Comparison of ENCODE assay signal across 8 mouse cellular contexts in genomic region chr2:174294457-174294856, GRCm38 (mm10). TPM values are rescaled to one million over a fixed set of nuclear protein-coding genes. Genes with fewer than 3 reads are reported as not detected.
A peak's percentile ranks its signal among the peaks of the same experiment; 100 is the strongest.
DNase-seq lines count a peak whose midpoint lies in the region; ATAC-seq and TF ChIP-seq lines count a peak whose summit lies in the region.

No protein-coding gene starts in this region.

- peaks cover 21% of the 10 kb centered on the region for H3K9me3 ChIP-seq in ES-Bruce4 (replicated peaks; ENCODE audit: control insufficient read depth, insufficient read depth, low read length, poor library complexity, severe bottlenecking)
- peaks cover 27% of the 10 kb centered on the region; the same call in 1 of the 2 replicates for H3K9me3 ChIP-seq in forebrain, postnatal 0 days (ENCODE audit: low read length)
- peaks cover 52% of the 10 kb centered on the region for H3K9me3 ChIP-seq in midbrain, embryonic 10.5 days (replicated peaks)

- 0 out of 2 replicates have a peak, but pooled peaks cover 2% of the 10 kb centered on the region for H3K27me3 ChIP-seq in ES-Bruce4 (ENCODE audit: control insufficient read depth, insufficient read depth, low read length, poor library complexity, severe bottlenecking)
- H3K27me3 ChIP-seq in forebrain, postnatal 0 days (ENCODE audit: insufficient read depth, low read length), result peaks cover 9% of the 10 kb centered on the region
- H3K27me3 ChIP-seq in midbrain, embryonic 10.5 days (ENCODE audit: low read depth, poor library complexity, severe bottlenecking), result peaks cover 27% of the 10 kb centered on the region

- H3K4me2 ChIP-seq in forebrain, postnatal 0 days (ENCODE audit: low read depth), result peak overlapping the region; percentile 54

- H3K36me3 ChIP-seq in ES-Bruce4 (ENCODE audit: control insufficient read depth, insufficient read depth, low read length, poor library complexity, severe bottlenecking), result peaks cover 6% of the 10 kb centered on the region
- H3K36me3 ChIP-seq in forebrain, postnatal 0 days (ENCODE audit: insufficient read depth), result no peaks in the 10 kb centered on the region
- peaks cover 75% of the 10 kb centered on the region for H3K36me3 ChIP-seq in midbrain, embryonic 10.5 days

- 61% methylated on average over 8 of the region's 8 CpGs for WGBS in forebrain, postnatal 0 days
- 53% methylated on average over 8 of the region's 8 CpGs for WGBS in midbrain, embryonic 10.5 days

- no peaks in the 10 kb centered on the region for H3K4me1 ChIP-seq in ES-Bruce4 (ENCODE audit: control insufficient read depth, insufficient read depth, low read length)
- 0 out of 2 replicates have a peak, but pooled peaks cover 3% of the 10 kb centered on the region for H3K4me1 ChIP-seq in forebrain, postnatal 0 days (ENCODE audit: insufficient read depth)
- peaks cover 61% of the 10 kb centered on the region for H3K4me1 ChIP-seq in midbrain, embryonic 10.5 days

- ATAC-seq in forebrain, postnatal 0 days, result peak; percentile 32; the same call in 1 of the 2 replicates
- ATAC-seq in granulocyte monocyte progenitor cell, adult 5-6 weeks (replicated peaks; ENCODE audit: poor library complexity, severe bottlenecking), result no peak

- TF ChIP-seq EP300 in ES-Bruce4 (IDR thresholded peaks at IDR 0.05; ENCODE audit: insufficient read depth, low read depth, low read length), result no peak

- H3K4me3 ChIP-seq in ES-Bruce4 (ENCODE audit: low read depth, low read length), result peak overlapping the region; percentile 74
- peak overlapping the region; percentile 57 for H3K4me3 ChIP-seq in forebrain, postnatal 0 days (ENCODE audit: low read depth, low read length)
- H3K4me3 ChIP-seq in midbrain, embryonic 10.5 days, result peak overlapping the region; percentile 72

- peak; percentile 29 to 54 for DNase-seq in cerebellum, postnatal 10 days
- DNase-seq in cerebellum, postnatal 14 days, result no peak
- peak; percentile 75 for DNase-seq in forebrain, postnatal 0 days
- peak; percentile 50 for DNase-seq in midbrain, embryonic 10.5 days (ENCODE audit: low spot score)
- no peak for DNase-seq in urinary bladder, postnatal 10 days (ENCODE audit: low spot score)
- no peak for DNase-seq in right cerebral cortex, postnatal 10 days (ENCODE audit: low spot score in 2 of 2)

- TF ChIP-seq POLR2A in ES-Bruce4 (IDR thresholded peaks at IDR 0.05; ENCODE audit: insufficient read depth, low read length), result no peak

- peak overlapping the region; percentile 44 for H3K27ac ChIP-seq in ES-Bruce4 (ENCODE audit: insufficient read depth, low read length)
- H3K27ac ChIP-seq in forebrain, postnatal 0 days (ENCODE audit: low read depth, low read length), result peak overlapping the region; percentile 89
- H3K27ac ChIP-seq in midbrain, embryonic 10.5 days (replicated peaks), result peak overlapping the region; percentile 95

- H3K9ac ChIP-seq in ES-Bruce4 (ENCODE audit: low read depth, poor library complexity, severe bottlenecking), result peak overlapping the region; percentile 89
- H3K9ac ChIP-seq in forebrain, postnatal 0 days, result peak overlapping the region; percentile 75

- no peak for TF ChIP-seq CTCF in ES-Bruce4 (IDR thresholded peaks at IDR 0.05; ENCODE audit: low read depth, low read length)
- TF ChIP-seq CTCF in forebrain, postnatal 0 days (IDR thresholded peaks at IDR 0.05; ENCODE audit: low read depth), result no peak

RNA-seq across cellular contexts. Expression of gene Gnas, which starts 10.3 kb away (rescaled TPM):
- polyA plus RNA-seq in ES-Bruce4 (2011; ENCODE audit: insufficient read depth, insufficient read length, low read depth, missing spikeins), result 394 and 424 TPM in 2 replicates
- total RNA-seq in forebrain, postnatal 0 days (2014; rRNA removed), result 1,201 and 1,512 TPM in 2 replicates
- 1,404 and 1,604 TPM in 2 replicates for polyA plus RNA-seq in forebrain, postnatal 0 days (2015; fragmentation: Nextera tagmentation; extraction: Ambion mirVana)
- 1,043 and 1,067 TPM in 2 replicates for polyA plus RNA-seq in midbrain, embryonic 10.5 days (2016; fragmentation: Nextera tagmentation; extraction: Ambion mirVana)
- total RNA-seq in granulocyte monocyte progenitor cell, adult 5-6 weeks (2014; fragmentation: Nextera tagmentation), result 447 and 478 TPM in 2 replicates
- total RNA-seq in granulocyte monocyte progenitor cell, adult 5-6 weeks (2017), result 212 and 260 TPM in 2 replicates

RNA-seq across cellular contexts. Expression of gene Gm20721, which starts 52.1 kb away (rescaled TPM):
- 0.40 and 0.90 TPM in 2 replicates for polyA plus RNA-seq in ES-Bruce4 (2011; ENCODE audit: insufficient read depth, insufficient read length, low read depth, missing spikeins)
- not detected in 2 replicates for total RNA-seq in forebrain, postnatal 0 days (2014; rRNA removed)
- 8.6 and 10.5 TPM in 2 replicates for polyA plus RNA-seq in forebrain, postnatal 0 days (2015; fragmentation: Nextera tagmentation; extraction: Ambion mirVana)
- 12.7 and 15.2 TPM in 2 replicates for polyA plus RNA-seq in midbrain, embryonic 10.5 days (2016; fragmentation: Nextera tagmentation; extraction: Ambion mirVana)
- not detected in 2 replicates for total RNA-seq in granulocyte monocyte progenitor cell, adult 5-6 weeks (2014; fragmentation: Nextera tagmentation)
- 1.4 and 4.7 TPM in 2 replicates for total RNA-seq in granulocyte monocyte progenitor cell, adult 5-6 weeks (2017)

Comparison
In these comparisons a context has a peak if more than half of its experiments do, and no peak if none do; other contexts are left out.
1. DNase-seq: peak in cerebellum, postnatal 10 days (2 of 2), forebrain, postnatal 0 days (single experiment) and midbrain, embryonic 10.5 days (single experiment); none in cerebellum, postnatal 14 days (0 of 2), urinary bladder, postnatal 10 days (single experiment) and right cerebral cortex, postnatal 10 days (0 of 2).
2. H3K27ac ChIP-seq: peak in every context shown above with its lines; median percentile 95 in midbrain, embryonic 10.5 days; 89 in forebrain, postnatal 0 days; 44 in ES-Bruce4.
3. Peak in every context shown above with its lines, with median percentiles within 50 percentile points of each other: H3K4me3 ChIP-seq.